Mouse (Mus musculus): ENCODE measurements at regions not wholly inside any gene's neighbourhood (a gene's known extent, or its start where the extent isn't known, plus 50 kb on each side); places are given as distances from the start of the nearest gene placed in this dataset.
"Not testable (repeated sequence)": the region's sequence is repeated elsewhere in the genome, so short reads cannot be mapped to it uniquely, and the experiment has no call there.

DNA sequence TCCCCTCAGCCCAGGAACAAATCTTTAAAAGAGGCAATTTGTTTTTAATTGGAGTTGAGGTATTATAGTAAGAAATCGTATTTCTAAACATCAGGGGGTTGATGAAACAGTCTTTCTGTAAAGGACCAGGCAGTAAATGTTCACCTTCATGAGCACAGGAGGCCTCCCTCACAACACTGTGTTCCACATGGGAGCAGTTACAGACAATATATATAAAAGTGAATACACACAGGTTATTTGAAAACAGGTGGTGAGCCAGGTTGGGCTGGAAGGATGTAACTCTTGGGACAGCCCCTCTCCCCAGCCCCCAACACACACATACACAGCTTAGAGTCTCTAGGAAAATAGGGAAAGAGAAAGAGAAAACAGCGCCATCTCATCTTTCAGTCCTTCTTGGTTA is 105.8 kb upstream of the Dyrk2 start:
- no peak for DNase-seq

DNA sequence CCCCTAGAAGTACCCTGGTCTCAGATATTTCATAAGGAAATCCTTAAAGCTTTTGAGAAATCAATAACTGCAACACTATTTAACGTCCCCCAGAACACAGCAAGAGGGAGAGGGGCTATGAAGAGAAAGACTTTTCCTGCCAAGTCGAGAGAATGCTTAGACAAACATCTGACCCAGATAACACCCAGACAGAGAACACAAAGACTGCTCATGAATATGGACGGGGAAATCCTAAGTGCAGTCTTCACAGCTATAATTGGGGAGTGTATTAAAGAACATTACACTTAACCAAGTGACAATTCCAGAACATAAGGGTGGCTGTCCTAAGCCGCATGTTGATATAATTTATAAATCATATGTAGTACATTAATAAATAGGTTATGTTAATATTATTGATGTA is 103.3 kb upstream of the Dyrk2 start:
- DNase-seq, result no peak

DNA sequence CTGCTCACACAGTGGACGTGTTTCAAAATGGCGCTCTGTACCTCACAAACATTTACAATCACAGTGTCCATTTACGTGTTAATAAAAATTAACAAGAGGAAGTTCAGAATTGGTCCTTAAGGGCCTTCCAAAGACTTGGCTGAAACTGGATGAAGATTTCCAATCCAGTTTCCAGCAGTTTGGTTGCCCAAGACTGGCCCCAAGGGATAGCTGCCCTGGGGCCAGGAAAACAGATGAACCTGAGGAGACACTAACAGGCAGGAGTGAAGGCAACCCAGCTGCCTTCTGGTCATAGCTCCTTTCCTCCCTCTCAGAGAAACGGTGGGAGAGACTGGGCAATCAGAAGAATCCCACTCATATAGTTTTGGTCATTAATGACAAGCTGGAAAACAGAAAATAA is 102.6 kb upstream of the Dyrk2 start:
- no peak for DNase-seq

DNA sequence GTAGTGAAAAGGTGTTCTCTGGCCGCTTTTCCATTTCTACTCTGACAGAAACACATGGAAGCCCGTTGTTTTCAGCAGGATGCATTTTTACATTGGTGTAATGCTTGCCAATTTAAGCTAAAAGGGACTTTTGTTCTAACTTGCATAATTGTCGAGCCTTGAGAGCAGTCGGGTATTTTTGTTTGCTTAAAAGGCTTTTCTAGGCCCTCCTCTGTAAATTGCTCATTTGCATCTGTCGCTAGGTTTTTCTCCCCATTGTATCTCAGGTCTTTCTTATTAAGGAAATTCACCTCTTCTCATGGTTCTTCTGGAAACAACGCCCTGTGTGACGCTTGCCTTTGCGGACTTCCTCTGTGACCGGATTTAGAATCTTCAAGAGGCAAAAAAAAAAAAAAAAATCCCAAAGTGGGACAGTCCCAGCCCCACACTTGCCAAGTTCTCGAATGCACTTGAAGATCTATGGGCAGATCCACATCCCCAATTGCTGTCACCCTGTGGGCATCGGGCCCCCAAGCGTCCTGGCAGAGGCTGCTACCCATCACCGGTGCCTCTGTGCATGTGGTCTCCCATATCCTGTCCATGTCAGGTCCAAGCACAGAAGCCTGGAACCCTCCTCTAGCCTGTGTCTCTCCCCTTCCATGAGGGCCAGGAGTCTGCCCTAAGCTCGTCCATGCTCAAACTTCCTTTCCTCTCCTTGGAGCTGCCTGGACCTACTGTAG is 100.6 kb upstream of the Dyrk2 start:
- no peak for DNase-seq

DNA sequence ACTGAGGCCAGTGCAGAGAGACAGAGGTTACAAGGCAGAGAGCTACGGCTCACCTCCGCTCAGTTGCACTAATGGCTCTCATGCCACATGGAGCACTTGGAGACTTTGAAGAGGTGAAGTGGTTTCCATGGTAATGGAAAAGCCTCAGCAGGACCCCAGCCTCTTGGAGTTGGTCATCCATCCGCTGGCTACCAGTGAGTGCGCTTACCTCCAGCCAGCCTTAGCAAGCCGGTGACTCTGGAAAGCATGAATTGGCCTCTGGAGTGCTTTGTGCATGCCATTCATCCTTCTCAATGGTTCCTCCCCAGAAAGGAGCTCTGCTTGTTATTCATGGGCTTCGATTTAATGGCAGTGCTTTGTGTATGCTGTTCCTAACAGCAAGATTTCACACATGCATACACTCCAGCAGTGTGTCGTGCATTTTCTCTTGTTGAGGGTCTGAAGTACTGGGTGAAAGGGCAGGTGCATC is 91.7 kb upstream of the Dyrk2 start:
- DNase-seq, result no peak

DNA sequence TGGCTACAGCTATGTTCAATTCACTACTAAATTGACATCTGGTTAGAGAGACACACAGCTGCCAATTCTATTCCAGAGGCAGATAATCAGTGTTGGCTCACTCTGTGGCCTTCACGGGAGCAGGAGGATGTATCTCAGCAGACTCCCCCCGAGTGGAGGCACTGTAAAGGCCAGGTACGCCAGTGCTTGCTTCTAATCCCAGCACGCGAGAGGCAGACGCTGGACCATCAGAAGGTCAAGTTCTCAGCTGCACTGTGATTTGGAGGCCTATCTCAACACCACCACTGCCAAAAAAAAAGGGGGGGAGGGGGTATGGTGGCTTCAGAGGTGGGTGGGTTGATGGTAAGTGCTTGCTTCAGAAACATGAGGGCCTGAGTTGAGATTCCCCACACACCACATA is 90.1 kb upstream of the Dyrk2 start:
- DNase-seq, result no peak

DNA sequence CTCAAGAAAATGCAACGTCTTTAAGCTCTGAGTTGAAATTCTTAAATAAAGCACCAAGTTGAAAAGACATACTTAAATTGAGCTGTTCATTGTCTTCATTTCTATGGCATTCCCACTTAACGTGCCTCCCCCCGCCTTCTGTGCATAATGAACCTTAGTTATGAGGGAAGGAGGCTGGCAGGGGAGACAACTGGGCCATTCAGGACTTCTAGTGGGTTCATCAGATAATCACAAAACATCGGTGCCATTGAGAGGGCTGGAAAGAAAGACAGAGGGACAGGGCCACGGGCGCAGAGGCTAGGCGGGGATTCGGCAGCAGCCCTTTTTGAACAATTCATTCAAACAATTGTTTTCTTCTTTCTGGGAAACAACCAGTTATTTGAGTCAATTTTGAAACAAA is 89.6 kb upstream of the Dyrk2 start:
- no peak for DNase-seq

DNA sequence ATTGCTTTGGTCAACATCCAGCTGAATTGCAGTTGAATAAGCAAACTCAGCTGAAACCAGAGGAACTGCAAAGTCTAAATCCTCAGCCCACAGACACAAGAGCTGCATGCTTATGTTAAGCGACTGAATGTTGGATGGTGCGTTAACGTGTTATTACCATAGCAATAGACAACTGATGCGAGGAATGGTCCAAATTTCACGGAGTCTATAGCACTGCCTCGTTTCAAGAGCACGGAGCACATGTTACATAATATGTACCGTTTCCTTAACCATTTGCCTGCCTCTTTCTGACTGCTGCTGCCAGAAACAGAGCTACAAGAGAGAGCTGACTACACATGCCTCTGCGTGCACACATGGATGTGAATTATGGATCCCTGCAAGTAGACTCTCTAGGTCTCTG is 86.3 kb upstream of the Dyrk2 start:
- no peak for DNase-seq

DNA sequence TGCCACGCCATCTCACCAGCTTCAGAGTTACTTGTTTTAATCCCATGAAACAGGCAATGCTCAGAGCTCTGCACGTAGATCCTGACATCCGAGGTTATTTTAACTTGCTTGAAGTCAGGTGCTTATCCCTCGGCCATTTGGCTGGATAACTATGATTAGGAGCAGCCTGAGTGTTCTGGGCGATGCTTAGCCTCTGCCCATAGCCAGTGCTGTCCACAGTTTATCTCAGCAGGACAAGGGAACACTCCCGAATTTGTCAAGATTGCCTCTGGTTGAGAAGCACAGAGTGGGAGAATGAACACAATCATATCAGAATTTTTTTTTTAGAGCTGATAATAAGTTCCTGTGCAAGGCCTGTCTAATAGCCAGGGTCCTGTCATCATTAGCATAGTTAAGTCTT is 83.4 kb upstream of the Dyrk2 start:
- no peak for DNase-seq

DNA sequence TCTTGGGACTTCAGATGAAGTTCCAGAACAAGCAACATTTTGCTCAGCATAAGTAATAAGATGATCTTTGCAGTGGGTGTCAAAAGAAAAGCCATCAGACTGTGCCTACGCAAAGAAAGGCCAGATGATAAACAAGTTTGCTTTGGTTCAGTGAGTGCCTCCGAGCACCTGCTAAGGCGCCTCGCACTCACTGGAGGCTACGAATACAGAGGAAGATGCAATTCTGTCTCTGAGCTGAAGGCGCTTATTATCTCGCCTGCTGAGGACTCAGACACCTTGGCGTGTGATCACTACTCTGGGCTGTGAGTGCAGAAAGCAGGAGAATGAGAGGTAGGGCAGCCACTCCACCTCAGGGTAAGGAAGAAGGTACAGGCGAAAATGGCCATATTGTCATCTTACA is 82.7 kb upstream of the Dyrk2 start:
- DNase-seq, result no peak

DNA sequence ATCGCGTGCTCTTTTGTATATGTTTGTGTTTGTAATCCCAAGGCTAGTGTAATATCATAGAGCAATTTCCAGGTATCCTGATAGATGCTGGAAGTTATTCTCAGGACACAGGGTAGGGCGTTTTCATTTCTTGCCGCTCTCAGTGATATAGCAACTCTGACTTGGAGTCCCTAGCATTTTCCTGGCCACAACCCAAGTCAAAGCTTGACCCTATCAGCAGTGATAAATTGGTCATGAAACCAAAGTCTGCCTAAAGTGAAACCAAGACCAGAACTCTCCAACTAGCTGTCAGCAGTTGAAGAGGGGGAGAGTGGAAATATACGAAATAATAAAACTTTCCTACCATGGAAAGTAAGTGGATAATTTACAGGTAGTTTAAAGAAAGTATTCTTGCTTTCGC is 77.7 kb upstream of the Dyrk2 start:
- no peak for DNase-seq

DNA sequence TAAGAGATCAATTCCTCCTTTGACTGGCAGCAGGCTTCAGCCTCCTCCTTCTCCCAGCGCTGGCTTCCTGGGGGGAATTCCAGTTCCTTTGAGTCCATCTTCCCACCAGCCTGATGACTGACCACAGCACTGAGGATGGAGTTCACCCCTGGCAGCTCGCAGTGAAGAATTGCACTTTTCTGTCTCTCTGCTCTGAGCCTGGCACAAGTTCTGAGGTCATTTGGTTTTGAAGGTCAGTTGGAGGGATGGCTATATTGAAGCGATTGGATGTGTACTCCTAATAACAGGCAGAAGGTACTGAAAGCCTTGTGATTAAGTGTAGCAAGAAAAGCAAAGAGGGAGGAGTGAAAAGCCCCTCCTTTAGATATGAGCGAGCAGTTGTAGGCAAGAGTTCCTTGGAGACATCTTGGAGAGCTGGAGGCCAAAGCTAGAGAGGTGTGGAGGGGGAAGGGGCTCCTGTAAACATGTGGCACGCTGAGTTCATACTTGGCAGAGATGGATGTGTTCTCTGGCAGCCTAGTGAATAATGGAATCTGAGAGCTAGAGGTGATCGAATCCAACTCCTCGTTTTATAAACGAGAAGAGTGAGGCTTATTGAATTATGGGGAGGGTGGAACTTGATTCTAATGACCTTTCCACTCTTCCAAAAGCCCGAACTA is 77.1 kb upstream of the Dyrk2 start:
- no peak for DNase-seq

DNA sequence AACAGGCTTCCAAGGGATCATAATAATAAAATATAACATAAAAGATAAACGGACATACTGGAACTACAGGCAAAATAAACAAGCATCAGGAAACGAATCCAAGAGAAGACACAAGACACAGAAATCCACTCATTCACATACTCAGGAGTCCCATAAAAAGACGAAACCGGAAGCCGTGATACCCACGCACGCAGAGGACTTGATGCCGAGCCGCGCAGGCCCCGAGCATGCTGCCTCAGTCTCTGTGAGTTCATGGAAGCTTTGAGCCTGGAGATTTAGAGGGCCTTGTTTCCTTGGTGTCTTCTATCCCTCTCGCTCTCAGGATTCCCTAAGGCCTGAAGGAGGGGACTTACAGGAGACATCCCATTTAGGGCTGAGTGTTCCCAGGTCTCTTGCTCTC is 57.3 kb upstream of the Dyrk2 start:
- DNase-seq, result no peak

DNA sequence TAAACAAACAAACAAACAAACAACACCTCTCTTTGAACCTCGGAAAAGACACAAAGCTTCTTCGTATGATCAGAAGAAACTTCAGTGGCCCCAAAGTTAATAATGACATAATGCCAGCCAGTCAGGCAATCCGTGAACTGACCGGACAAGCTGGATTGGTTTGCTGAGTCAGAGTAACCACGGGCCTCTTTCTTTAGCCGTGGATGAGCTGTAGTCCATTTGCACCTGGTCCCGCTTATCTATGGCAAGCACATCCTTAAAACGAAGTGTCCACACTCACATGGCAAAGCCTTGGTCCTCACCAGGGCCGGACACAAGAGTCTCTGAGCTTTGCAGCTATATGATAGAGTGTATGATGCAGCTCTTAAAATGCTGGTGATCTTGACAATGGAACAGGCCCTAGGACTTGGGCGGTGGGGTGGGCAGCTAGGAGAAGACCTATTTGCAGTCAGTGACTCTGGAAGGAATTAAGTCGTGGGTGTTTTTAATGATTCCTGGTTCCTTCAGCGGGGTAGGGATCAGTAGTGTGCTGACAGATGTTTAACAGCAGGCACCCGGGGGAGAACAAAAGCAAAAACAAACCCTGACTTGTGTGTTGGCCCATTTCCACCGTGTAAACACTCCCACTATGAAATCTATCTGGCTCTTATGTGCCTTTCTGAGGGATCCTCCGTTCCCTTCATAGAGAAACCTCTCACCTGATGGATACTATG is 53.6 kb upstream of the Dyrk2 start:
- DNase-seq, result no peak

DNA sequence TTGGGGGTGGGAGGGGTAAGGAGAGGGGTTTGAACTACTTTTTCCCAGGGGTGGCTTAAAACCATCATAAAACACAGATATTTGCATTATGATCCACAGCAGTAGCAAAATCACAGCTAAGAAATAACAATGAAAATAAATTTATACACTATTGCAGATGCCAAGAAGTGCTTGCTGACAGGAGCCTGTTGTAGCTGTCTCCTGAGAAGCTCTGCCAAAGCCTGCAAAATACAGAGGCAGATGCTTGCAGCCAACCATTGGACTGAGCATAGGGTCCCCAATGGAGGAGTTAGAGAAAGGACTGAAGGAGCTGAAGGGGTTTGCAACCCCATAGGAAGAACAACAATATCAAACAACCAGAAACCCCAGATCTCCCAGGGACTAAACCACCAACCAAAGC is 52.1 kb upstream of the Dyrk2 start:
- DNase-seq, result not testable (repeated sequence)

Measured in right cerebral cortex, postnatal 14 days (tissue).